Mouse (Mus musculus) bone marrow, adult 2 months (tissue): ENCODE data around the gene Tmem139.

ENCODE experiments used
- CTCF ChIP-seq: fragments of 200-500 bp; IDR thresholded peaks from 2 replicates; pipeline ENCODE4 v1.5.1; 2011; ENCODE audit warnings: low read length, control low read depth; ENCODE audit not compliant: control insufficient read depth, insufficient read depth
- POLR2A ChIP-seq: fragments of 200-500 bp; IDR thresholded peaks from 2 replicates; pipeline ENCODE4 v1.6.1; 2011; ENCODE audit warnings: low read depth, mild to moderate bottlenecking, control low read depth, low read length, borderline replicate concordance; ENCODE audit not compliant: control insufficient read depth

GRCm38 (mm10) chr6:42261524-42262170 lies at the start of gene Tmem139:
- no peak for TF ChIP-seq CTCF
- TF ChIP-seq POLR2A, result no peak
